Mouse (Mus musculus): ENCODE measurements around the gene Gm4767. TPM values are rescaled to one million over a fixed set of nuclear protein-coding genes. Genes with fewer than 3 reads are reported as not detected.
"Not testable (repeated sequence)": the region's sequence is repeated elsewhere in the genome, so short reads cannot be mapped to it uniquely, and the experiment has no call there.

Gm4767 gene
- polyA plus RNA-seq (2015; fragmentation: Nextera tagmentation; extraction: Ambion mirVana): 3.1 and 4.6 TPM in 2 replicates

- H3K4me3 ChIP-seq: 0 out of 2 replicates have a peak within 1 kb of the TSS, but pooled peaks have one; percentile 10
- H3K27ac ChIP-seq (replicated peaks); H3K9ac ChIP-seq; H3K4me1 ChIP-seq (replicated peaks); ATAC-seq (ENCODE audit: low read depth); H3K36me3 ChIP-seq; H3K9me3 ChIP-seq; H3K27me3 ChIP-seq: not testable (repeated sequence)
- WGBS: 42% methylated on average over 12 of the region's 20 CpGs
- H3K4me2 ChIP-seq: 0 out of 2 replicates have a peak within 1 kb of the TSS, but pooled peaks have one; percentile 24
These were observed at the start of gene Gm4767 for GRCm38 (mm10) chr10:81811899-81812298. Gene Gm4767, plus strand, starts transcription at chr10:81812186.

GRCm38 (mm10) chr10:81770506-81771403 lies 41.2 kb upstream of the Gm4767 start, which contains the start of gene Gm3055:
Gene Gm3055, minus strand, starts transcription at chr10:81771161.
- H3K4me3 ChIP-seq; H3K4me1 ChIP-seq (replicated peaks); H3K27me3 ChIP-seq; H3K27ac ChIP-seq (replicated peaks); H3K9me3 ChIP-seq; H3K36me3 ChIP-seq; H3K9ac ChIP-seq; H3K4me2 ChIP-seq: not testable (repeated sequence)
- ATAC-seq (ENCODE audit: low read depth): peak; percentile 98
- WGBS: no CpG with 5 or more reads among the region's 43 CpGs

GRCm38 (mm10) chr10:81771404-81771777 lies 40.6 kb upstream of the Gm4767 start:
- H3K27me3 ChIP-seq; H3K9ac ChIP-seq; H3K4me1 ChIP-seq (replicated peaks); H3K9me3 ChIP-seq; H3K36me3 ChIP-seq; H3K27ac ChIP-seq (replicated peaks); H3K4me2 ChIP-seq; H3K4me3 ChIP-seq: not testable (repeated sequence)
- no CpG with 5 or more reads among the region's 3 CpGs for WGBS
- peak; percentile 55; the same call in 1 of the 2 replicates for ATAC-seq (ENCODE audit: low read depth)

GRCm38 (mm10) chr10:81846219-81846618 lies 34.2 kb downstream of the Gm4767 start:
- not testable (repeated sequence) for H3K4me3 ChIP-seq; H3K9me3 ChIP-seq; H3K36me3 ChIP-seq; H3K9ac ChIP-seq; H3K27ac ChIP-seq (replicated peaks); ATAC-seq (ENCODE audit: low read depth); H3K4me2 ChIP-seq; H3K4me1 ChIP-seq (replicated peaks); H3K27me3 ChIP-seq
- no CpG with 5 or more reads among the region's 18 CpGs for WGBS

- H3K9me3 ChIP-seq; H3K27ac ChIP-seq (replicated peaks); H3K4me3 ChIP-seq; H3K9ac ChIP-seq; H3K4me1 ChIP-seq (replicated peaks); H3K27me3 ChIP-seq; H3K36me3 ChIP-seq: not testable (repeated sequence)
- WGBS: 25% methylated on average over 5 of the region's 49 CpGs
- peak; percentile 100 for ATAC-seq (ENCODE audit: low read depth)
- H3K4me2 ChIP-seq: 0 out of 2 replicates have a peak within 1 kb of the TSS, but pooled peaks have one; percentile 28
These were observed 51.7 kb downstream of the Gm4767 start, which contains the start of gene Gm32687 for GRCm38 (mm10) chr10:81863409-81864407. Gene Gm32687, plus strand, starts transcription at chr10:81863934.

Other genes starting within 250 kb of the Gm4767 start
- 31.1 and 32.9 TPM in 2 replicates for gene Tle2, start 237.6 kb upstream of the Gm4767 start, polyA plus RNA-seq (2015; fragmentation: Nextera tagmentation; extraction: Ambion mirVana)
- gene Tle6, start 211.1 kb upstream of the Gm4767 start, polyA plus RNA-seq (2015; fragmentation: Nextera tagmentation; extraction: Ambion mirVana): 4.9 and 6.2 TPM in 2 replicates
- gene BC025920, start 205.9 kb upstream of the Gm4767 start, polyA plus RNA-seq (2015; fragmentation: Nextera tagmentation; extraction: Ambion mirVana): 2.5 and 3.3 TPM in 2 replicates
- 56.2 and 57.6 TPM in 2 replicates for gene Sirt6, start 184.4 kb upstream of the Gm4767 start, polyA plus RNA-seq (2015; fragmentation: Nextera tagmentation; extraction: Ambion mirVana)
- 10.6 and 11.8 TPM in 2 replicates for gene Ankrd24, start 183.6 kb upstream of the Gm4767 start, polyA plus RNA-seq (2015; fragmentation: Nextera tagmentation; extraction: Ambion mirVana)
- gene Gm10778, start 163.1 kb upstream of the Gm4767 start, polyA plus RNA-seq (2015; fragmentation: Nextera tagmentation; extraction: Ambion mirVana): 6.6 and 9.2 TPM in 2 replicates
- gene Zfp433, start 107.4 kb upstream of the Gm4767 start, polyA plus RNA-seq (2015; fragmentation: Nextera tagmentation; extraction: Ambion mirVana): 19.7 and 25.6 TPM in 2 replicates
- gene Gm3055, start 41.0 kb upstream of the Gm4767 start, polyA plus RNA-seq (2015; fragmentation: Nextera tagmentation; extraction: Ambion mirVana): 16.3 and 16.6 TPM in 2 replicates
- 14.2 and 16.0 TPM in 2 replicates for gene Gm32687, start 51.7 kb downstream of the Gm4767 start, polyA plus RNA-seq (2015; fragmentation: Nextera tagmentation; extraction: Ambion mirVana)
- gene Zfp781, start 118.3 kb downstream of the Gm4767 start, polyA plus RNA-seq (2015; fragmentation: Nextera tagmentation; extraction: Ambion mirVana): 7.0 and 7.5 TPM in 2 replicates
- 12.5 and 14.5 TPM in 2 replicates for gene Zfp873, start 235.9 kb downstream of the Gm4767 start, polyA plus RNA-seq (2015; fragmentation: Nextera tagmentation; extraction: Ambion mirVana)

All from neural tube, embryonic 13.5 days (tissue).